Mouse (Mus musculus): Measurements from ENCODE around the gene Plscr2. TPM values are rescaled to one million over a fixed set of nuclear protein-coding genes. Genes with fewer than 3 reads are reported as not detected.

The Plscr2 gene
- polyA plus RNA-seq, 1 experiment from 2014 or later = 1.3 TPM

- Histone ChIP-seq H3K27ac (replicated peaks) (no peak overlapping the region), H3K27me3 (0 out of 2 replicates have a peak, but pooled peaks cover 5% of the 10 kb centered on the region), H3K4me3 (no peak overlapping the region), H3K9ac (no peak overlapping the region), H3K4me2 (no peak overlapping the region), H3K36me3 (no peaks in the 10 kb centered on the region), H3K9me3 (no peaks in the 10 kb centered on the region), H3K4me1 (replicated peaks) (peaks cover 12% of the 10 kb centered on the region)
- ATAC-seq (ENCODE audit: low read depth) = no peak
- WGBS = 93% methylated on average over 10 of the region's 10 CpGs
Measured at GRCm38 (mm10) chr9:92253585-92254321, 21.6 kb upstream of the Plscr2 start.

- Histone ChIP-seq H3K4me1 (replicated peaks) (no peaks in the 10 kb centered on the region), H3K36me3 (no peaks in the 10 kb centered on the region), H3K9ac (no peak overlapping the region), H3K4me2 (no peak overlapping the region), H3K27me3 (no peaks in the 10 kb centered on the region), H3K4me3 (no peak overlapping the region), H3K9me3 (no peaks in the 10 kb centered on the region), H3K27ac (replicated peaks) (no peak overlapping the region)
- ATAC-seq (ENCODE audit: low read depth) = no peak
- WGBS = 86% methylated on average over 7 of the region's 7 CpGs
Measured at GRCm38 (mm10) chr9:92260481-92261159, 14.8 kb upstream of the Plscr2 start.

GRCm38 (mm10) chr9:92265719-92266118 lies 9.7 kb upstream of the Plscr2 start:
- Histone ChIP-seq H3K4me2 (no peak overlapping the region), H3K9ac (no peak overlapping the region), H3K4me1 (replicated peaks) (no peaks in the 10 kb centered on the region), H3K9me3 (no peaks in the 10 kb centered on the region), H3K36me3 (no peaks in the 10 kb centered on the region), H3K27me3 (no peaks in the 10 kb centered on the region), H3K4me3 (no peak overlapping the region), H3K27ac (replicated peaks) (no peak overlapping the region)
- WGBS = 91% methylated on average over 4 of the region's 4 CpGs
- no peak for ATAC-seq (ENCODE audit: low read depth)

- ATAC-seq (ENCODE audit: low read depth) = no peak
Measured at GRCm38 (mm10) chr9:92266558-92267171, 8.7 kb upstream of the Plscr2 start.

GRCm38 (mm10) chr9:92267732-92268131 lies 7.7 kb upstream of the Plscr2 start:
- WGBS = 77% methylated on average over 1 of the region's 1 CpGs
- no peaks in the 10 kb centered on the region for H3K9me3 ChIP-seq
- H3K27ac ChIP-seq (replicated peaks) = no peak overlapping the region

More at GRCm38 (mm10) chr9:92266558-92267171, 8.7 kb upstream of the Plscr2 start:
- 74% methylated on average over 8 of the region's 8 CpGs for WGBS
- Histone ChIP-seq H3K4me3 (no peak overlapping the region), H3K4me2 (no peak overlapping the region), H3K9me3 (no peaks in the 10 kb centered on the region), H3K36me3 (no peaks in the 10 kb centered on the region), H3K4me1 (replicated peaks) (no peaks in the 10 kb centered on the region), H3K27ac (replicated peaks) (no peak overlapping the region), H3K9ac (no peak overlapping the region), H3K27me3 (no peaks in the 10 kb centered on the region)

GRCm38 (mm10) chr9:92269829-92270404 lies 5.5 kb upstream of the Plscr2 start:
- Histone ChIP-seq H3K27me3 (no peaks in the 10 kb centered on the region), H3K36me3 (no peaks in the 10 kb centered on the region), H3K4me2 (no peak overlapping the region), H3K4me1 (replicated peaks) (no peaks in the 10 kb centered on the region), H3K27ac (replicated peaks) (no peak overlapping the region), H3K4me3 (no peak overlapping the region), H3K9ac (no peak overlapping the region), H3K9me3 (no peaks in the 10 kb centered on the region)
- 96% methylated on average over 5 of the region's 5 CpGs for WGBS
- ATAC-seq (ENCODE audit: low read depth) = no peak

More at GRCm38 (mm10) chr9:92267732-92268131, 7.7 kb upstream of the Plscr2 start:
- no peak for ATAC-seq (ENCODE audit: low read depth)
- Histone ChIP-seq H3K36me3 (no peaks in the 10 kb centered on the region), H3K9ac (no peak overlapping the region), H3K4me1 (replicated peaks) (no peaks in the 10 kb centered on the region), H3K27me3 (no peaks in the 10 kb centered on the region), H3K4me2 (no peak overlapping the region), H3K4me3 (no peak overlapping the region)

- Histone ChIP-seq H3K27me3 (no peaks in the 10 kb centered on the region), H3K9me3 (no peaks in the 10 kb centered on the region), H3K27ac (replicated peaks) (no peak overlapping the region), H3K4me3 (no peak overlapping the region), H3K36me3 (no peaks in the 10 kb centered on the region), H3K9ac (no peak overlapping the region), H3K4me2 (no peak overlapping the region), H3K4me1 (replicated peaks) (no peaks in the 10 kb centered on the region; the same call in 1 of the 2 replicates)
- ATAC-seq (ENCODE audit: low read depth) = no peak
- 54% methylated on average over 4 of the region's 4 CpGs for WGBS
Measured at GRCm38 (mm10) chr9:92270927-92271326, 4.5 kb upstream of the Plscr2 start.

- ATAC-seq (ENCODE audit: low read depth) = no peak
- Histone ChIP-seq H3K9ac (no peak overlapping the region), H3K4me2 (no peak overlapping the region), H3K36me3 (no peaks in the 10 kb centered on the region), H3K4me3 (no peak overlapping the region), H3K27ac (replicated peaks) (no peak overlapping the region), H3K9me3 (no peaks in the 10 kb centered on the region), H3K4me1 (replicated peaks) (no peaks in the 10 kb centered on the region; the same call in 1 of the 2 replicates), H3K27me3 (no peaks in the 10 kb centered on the region)
- WGBS = 93% methylated on average over 4 of the region's 4 CpGs
Measured at GRCm38 (mm10) chr9:92272650-92273049, 2.8 kb upstream of the Plscr2 start.

GRCm38 (mm10) chr9:92273271-92273670 lies 2.1 kb upstream of the Plscr2 start:
- H3K36me3 ChIP-seq = no peaks in the 10 kb centered on the region
- no peak overlapping the region for H3K9ac ChIP-seq
- WGBS = 87% methylated on average over 2 of the region's 2 CpGs
- no peak overlapping the region for H3K4me2 ChIP-seq
- H3K4me1 ChIP-seq (replicated peaks) = no peaks in the 10 kb centered on the region; the same call in 1 of the 2 replicates
- no peak overlapping the region for H3K4me3 ChIP-seq
- H3K27ac ChIP-seq (replicated peaks) = no peak overlapping the region
- no peak for ATAC-seq (ENCODE audit: low read depth)
- H3K27me3 ChIP-seq = no peaks in the 10 kb centered on the region
- no peaks in the 10 kb centered on the region for H3K9me3 ChIP-seq

- no peak overlapping the region for H3K9ac ChIP-seq
- H3K9me3 ChIP-seq = no peaks in the 10 kb centered on the region
- WGBS = 74% methylated on average over 6 of the region's 6 CpGs
- no peak for ATAC-seq (ENCODE audit: low read depth)
- no peaks in the 10 kb centered on the region for H3K36me3 ChIP-seq
- no peak overlapping the region for H3K4me2 ChIP-seq
- H3K4me1 ChIP-seq (replicated peaks) = no peaks in the 10 kb centered on the region; the same call in 1 of the 2 replicates
- no peak overlapping the region for H3K4me3 ChIP-seq
- H3K27me3 ChIP-seq = no peaks in the 10 kb centered on the region
- no peak overlapping the region for H3K27ac ChIP-seq (replicated peaks)
Measured at GRCm38 (mm10) chr9:92273956-92274762, 1.2 kb upstream of the Plscr2 start.

- 83% methylated on average over 7 of the region's 7 CpGs for WGBS
- ATAC-seq (ENCODE audit: low read depth) = no peak
Measured at GRCm38 (mm10) chr9:92276360-92276759, 958 bp downstream of the Plscr2 start.

More at GRCm38 (mm10) chr9:92276360-92276759, 958 bp downstream of the Plscr2 start:
- Histone ChIP-seq H3K27me3 (no peaks in the 10 kb centered on the region), H3K4me3 (no peak overlapping the region), H3K4me1 (replicated peaks) (no peaks in the 10 kb centered on the region; the same call in 1 of the 2 replicates), H3K27ac (replicated peaks) (no peak overlapping the region), H3K4me2 (no peak overlapping the region), H3K9ac (no peak overlapping the region), H3K36me3 (no peaks in the 10 kb centered on the region), H3K9me3 (no peaks in the 10 kb centered on the region)
